Mouse (Mus musculus) brown adipose tissue, adult 24 weeks (tissue): ENCODE results near the gene Mtmr11. TPM values are rescaled to one million over a fixed set of nuclear protein-coding genes. Genes with fewer than 3 reads are reported as not detected.
"Not testable (repeated sequence)": the region's sequence is repeated elsewhere in the genome, so short reads cannot be mapped to it uniquely, and the experiment has no call there.

Source experiments
- H3K27ac ChIP-seq: fragments of 200-500 bp; replicated peaks from 2 replicates; pipeline ENCODE4 v1.5.1; 2012; ENCODE audit warnings: low read depth, mild to moderate bottlenecking, low read length
- H3K4me1 ChIP-seq: fragments of 200-500 bp; 2 replicates; pipeline ENCODE4 v1.6.1; 2012; ENCODE audit warnings: low read length, mixed read lengths; ENCODE audit not compliant: control insufficient read depth, insufficient read depth, insufficient read length
- H3K4me3 ChIP-seq: fragments of 200-500 bp; 2 replicates; pipeline ENCODE4 v1.5.1; 2012; ENCODE audit warnings: low read depth, mild to moderate bottlenecking, low read length, moderate library complexity; ENCODE audit not compliant: insufficient read depth
- polyA plus RNA-seq: library from polyadenylated mRNA; stranded (reverse); fragments of >200 nt; gene quantifications from 2 replicates; pipeline ENCODE4 v1.2.4, GENCODE M21; 2012; ENCODE audit not compliant: missing spikeins, insufficient read depth, insufficient read length

Mtmr11 gene
- polyA plus RNA-seq, 1 experiment, result 2.9 TPM

DNA sequence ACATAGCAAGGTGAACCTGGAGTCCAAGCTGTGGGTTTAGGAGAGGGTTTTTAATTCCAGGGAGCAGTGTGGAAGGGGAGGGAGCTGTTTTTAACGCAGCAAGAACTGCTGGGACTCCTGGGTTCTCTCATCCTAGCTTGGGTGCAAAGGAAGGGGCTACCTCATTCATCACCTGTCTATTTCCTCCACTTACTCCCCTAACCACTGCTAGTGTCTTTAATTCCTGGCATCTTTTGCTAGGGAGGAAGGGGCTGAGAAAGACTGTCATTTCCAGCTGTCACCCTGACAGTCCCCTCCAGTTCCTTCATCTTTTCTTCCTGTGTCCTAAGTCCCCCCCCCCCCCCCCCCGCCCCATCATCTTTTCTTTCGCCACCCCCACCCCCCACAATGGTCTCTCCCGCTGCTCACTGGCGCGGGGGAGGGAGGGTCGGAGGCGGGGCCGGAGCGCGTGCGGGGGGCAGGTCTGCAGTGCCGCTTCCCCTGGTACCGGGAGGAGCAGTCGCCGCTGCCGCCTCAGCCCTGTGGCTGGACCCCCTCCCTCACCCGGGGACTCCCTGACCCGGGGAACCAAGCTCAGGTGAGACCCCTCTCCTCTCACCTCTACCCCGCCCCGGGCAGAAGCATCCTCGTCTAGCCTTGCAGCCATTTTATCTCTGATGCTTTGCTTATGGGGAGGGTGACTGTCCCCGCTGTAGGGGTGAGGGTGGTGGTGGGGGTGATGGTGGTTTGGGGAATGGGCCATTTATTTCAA, 19.1 kb downstream of the Mtmr11 start, which contains the start of gene Sv2a:
Sv2a (plus strand) TSS at position 425 of the 751 bp plus-strand sequence.
- Histone ChIP-seq H3K4me3 (peak within 1 kb of the TSS; percentile 31; the same call in 1 of the 2 replicates), H3K4me1 (no peaks in the 10 kb centered on the region), H3K27ac (no peak within 1 kb of the TSS)

DNA sequence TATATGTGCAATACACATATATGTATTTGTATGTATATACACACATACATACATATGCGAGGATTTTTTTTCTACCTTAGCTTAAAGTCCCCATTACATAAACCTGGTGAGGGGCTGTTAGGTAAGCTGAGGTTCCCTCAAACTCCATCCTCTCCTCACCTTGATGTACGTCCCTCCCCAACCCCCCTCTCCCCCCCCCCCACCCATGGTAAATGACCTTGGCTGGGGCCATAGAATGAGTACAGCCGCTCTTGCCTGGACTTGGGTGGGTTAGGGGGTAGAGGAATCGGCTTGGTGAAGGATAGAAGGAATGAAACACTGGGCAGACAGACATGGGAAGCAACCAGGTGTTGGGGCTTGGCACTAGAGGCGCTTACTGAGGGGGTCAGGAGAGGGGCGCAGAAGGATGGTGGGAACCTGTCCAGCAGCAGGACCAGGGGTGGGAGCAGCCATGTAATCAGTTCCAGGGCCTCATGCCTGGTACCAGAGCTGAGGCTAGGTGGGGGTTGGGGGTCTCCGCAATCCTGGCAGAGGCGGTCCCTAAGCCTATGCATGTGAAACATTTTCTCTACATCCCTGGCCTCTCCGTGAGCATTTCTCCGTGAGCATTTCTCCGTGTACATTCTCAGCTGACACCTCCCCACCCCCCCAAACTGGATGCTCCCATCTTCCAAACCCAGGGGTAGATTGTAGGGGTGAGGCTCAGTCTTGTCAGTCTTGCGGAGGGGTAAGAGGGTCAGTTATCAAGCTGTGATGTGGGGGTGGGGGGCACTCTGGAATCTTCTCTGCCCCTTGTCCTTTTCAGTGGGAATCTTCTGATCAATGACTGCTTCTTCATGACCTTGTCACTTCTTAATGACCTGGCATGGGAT, 19.9 kb downstream of the Mtmr11 start:
- no peak overlapping the region for H3K4me3 ChIP-seq
- no peak overlapping the region for H3K27ac ChIP-seq
- no peaks in the 10 kb centered on the region for H3K4me1 ChIP-seq

DNA sequence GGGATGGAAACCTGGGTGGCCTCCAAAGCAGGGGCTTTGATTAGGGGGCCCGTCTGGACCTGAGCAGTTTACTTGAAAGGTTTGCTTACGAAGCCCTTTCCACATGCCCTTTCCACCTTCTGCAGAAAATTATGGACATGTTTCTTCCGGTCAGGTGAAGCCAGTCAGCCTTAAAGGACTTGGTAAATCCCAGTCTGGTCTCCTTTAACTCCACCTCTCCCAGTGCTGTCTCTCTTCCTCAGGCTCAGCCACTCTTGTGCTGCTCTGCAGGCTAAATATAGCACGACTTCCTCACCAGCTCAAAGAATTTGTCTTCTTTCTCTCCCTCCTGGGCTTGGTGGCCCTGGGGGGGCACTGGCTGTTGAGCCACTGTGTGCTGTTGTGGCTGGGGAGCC, 20.6 kb downstream of the Mtmr11 start:
- Histone ChIP-seq H3K27ac (no peak overlapping the region), H3K4me3 (no peak overlapping the region), H3K4me1 (no peaks in the 10 kb centered on the region)

DNA sequence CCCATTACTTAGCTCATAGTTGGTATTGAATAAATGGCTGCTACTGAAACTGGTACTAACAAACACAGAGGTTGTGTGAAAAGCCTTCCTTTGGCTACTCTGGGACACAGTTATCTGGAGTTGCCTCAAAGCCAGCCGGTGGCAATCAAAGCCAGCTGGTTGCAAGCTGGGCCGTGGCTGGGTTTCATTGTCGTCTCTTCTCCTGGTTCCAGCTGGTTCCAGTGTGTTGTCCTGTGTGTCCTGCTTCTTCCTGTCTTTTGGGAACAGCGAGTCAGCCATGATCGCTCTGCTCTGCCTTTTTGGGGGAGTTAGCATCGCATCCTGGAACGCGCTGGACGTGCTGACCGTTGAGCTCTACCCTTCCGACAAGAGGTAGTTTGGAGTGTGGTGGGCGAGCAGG, 31.2 kb downstream of the Mtmr11 start:
- Histone ChIP-seq H3K4me1 (no peaks in the 10 kb centered on the region), H3K4me3 (no peak overlapping the region)

DNA sequence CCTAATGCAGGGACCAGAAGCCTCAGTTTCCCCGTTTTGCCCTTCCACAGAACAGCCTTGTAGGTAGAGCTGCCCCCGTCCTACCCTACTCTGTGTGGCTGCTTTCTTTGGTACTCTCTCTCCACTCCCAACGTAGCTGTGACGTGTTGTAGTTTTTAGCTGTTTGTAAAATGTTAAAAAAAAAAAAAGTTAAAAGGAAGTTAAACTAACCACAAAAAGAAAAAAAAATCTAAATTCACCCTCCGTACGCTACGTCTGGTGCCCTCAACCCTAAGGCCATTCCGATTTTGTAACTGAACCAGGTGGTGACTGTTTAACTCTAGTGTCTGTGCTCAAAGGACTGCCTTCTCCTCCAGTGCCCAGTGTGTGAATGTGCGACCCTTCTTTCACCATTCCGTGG, 33.2 kb downstream of the Mtmr11 start:
- no peak overlapping the region for H3K27ac ChIP-seq
- H3K4me3 ChIP-seq, result no peak overlapping the region
- H3K4me1 ChIP-seq, result no peaks in the 10 kb centered on the region

More for the DNA sequence above, 31.2 kb downstream of the Mtmr11 start:
- H3K27ac ChIP-seq, result no peak overlapping the region

DNA sequence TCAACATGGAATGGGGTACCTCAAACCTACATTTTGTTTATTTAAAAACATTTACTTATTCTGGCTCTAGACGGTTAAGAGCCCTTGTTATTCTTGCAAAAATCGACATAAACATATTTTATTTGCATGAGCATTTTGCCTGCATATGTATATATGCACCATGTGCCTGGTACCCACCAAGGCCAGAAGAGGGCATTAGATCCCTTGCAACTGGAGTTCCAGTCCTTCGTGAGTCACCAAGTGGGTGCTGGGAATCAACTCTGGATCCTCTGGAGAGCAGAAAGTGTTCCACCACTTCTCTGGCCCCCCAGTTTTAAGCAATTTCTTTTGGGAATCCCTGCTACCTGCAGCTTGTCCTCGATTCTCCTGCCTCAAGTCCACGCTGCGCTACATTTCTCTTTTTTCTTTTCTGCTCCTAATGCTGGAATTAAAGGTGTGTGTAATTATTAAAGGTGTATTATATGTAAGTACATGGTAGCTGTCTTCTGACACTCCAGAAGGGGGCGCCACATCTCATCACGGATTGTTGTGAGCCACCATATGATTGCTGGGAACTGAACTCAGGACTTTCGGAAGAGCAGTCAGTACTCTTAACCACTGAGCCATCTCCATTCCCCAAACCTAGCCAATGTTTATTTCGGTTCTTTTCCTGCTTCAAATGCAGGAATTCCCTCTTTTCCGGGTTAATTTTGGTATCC, 34.0 kb downstream of the Mtmr11 start:
- Histone ChIP-seq H3K27ac (no peak overlapping the region), H3K4me3 (no peak overlapping the region), H3K4me1 (no peaks in the 10 kb centered on the region)

DNA sequence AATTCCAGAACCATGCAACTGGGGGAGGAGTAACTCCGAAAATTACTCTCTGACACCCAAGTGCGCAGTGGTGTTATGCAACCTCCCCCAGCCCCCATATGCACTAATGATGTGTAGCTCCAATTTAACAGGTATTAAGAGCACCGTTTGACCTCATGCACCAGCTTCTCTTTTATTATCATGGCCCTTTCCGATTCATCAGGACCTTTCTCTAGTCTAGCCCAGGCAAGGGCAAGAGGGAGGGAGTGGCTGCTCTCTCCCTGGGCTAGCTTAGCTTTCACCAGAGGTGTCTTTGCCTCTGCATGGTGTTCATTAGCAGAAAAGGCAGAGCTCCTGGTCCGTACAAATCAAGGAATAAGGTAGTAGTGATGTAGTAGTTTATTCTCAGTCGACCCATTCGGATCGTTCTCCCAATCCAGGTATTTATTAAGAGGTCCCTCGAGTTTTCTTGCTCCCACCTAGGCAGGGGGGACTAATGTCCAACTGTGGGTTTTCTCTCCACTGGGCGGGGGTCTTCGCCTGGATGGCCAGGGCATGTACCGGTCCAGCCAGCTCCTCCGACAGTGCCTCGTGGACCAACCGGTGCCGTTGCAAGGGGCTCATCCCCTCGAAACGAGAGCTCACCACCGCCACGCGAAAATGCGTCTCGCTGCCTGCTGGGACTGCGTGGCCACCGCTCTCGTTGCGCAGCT, 34.8 kb downstream of the Mtmr11 start:
- Histone ChIP-seq H3K27ac (peak overlapping the region; percentile 87; the same call in 1 of the 2 replicates), H3K4me3 (peak overlapping the region; percentile 91), H3K4me1 (no peaks in the 10 kb centered on the region)

DNA sequence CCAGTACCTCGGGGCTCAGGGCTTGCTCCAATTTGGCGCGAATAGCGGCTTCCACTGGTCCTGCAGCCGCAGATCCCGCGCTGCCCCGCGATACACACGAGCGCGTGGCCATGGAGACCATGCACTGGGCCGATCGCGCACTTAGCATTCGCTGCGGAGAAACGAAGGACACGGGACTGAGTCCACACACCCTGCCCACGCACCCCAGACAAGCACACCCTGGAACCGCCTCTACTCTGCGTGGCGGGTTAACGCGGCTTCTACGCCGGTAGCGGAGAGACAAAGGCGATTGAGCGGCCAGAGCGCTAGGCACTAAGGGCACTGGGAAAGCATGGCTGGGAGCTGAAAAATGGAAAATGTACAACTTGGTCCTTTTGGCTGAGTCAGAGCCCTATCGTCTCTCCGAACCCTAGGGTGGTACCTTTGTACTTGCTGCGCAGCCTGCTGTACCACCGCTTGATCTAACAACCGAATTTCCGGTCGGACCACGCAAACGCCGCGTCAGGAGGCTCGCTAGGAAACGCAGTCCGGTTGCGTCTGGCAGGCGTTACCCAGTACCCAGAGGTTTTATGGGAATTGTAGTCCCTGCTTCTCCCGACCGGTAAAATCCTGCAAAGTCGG, 35.4 kb downstream of the Mtmr11 start:
- Histone ChIP-seq H3K4me1 (no peaks in the 10 kb centered on the region), H3K27ac (peak overlapping the region; percentile 87), H3K4me3 (peak overlapping the region; percentile 91)

DNA sequence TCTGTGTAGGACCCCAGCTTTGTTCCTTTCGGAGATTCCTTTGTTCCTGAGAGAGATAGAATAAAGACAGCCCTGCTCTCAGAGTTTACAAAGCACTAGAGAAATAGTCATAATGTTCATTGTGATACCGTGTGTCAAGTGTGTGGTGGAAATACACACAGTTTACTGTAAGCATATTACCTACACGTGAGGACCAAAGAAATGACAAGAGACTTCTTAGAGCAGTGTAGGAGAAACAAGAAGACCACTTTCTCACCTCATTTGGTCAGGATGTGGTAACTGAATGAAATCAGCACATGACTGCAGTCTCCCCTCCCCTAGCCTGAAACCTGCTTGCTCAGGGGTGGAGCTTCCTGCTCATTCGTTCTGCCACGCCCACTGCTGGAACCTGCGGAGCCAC, 36.4 kb downstream of the Mtmr11 start:
- no peak overlapping the region for H3K27ac ChIP-seq
- no peaks in the 10 kb centered on the region for H3K4me1 ChIP-seq

DNA sequence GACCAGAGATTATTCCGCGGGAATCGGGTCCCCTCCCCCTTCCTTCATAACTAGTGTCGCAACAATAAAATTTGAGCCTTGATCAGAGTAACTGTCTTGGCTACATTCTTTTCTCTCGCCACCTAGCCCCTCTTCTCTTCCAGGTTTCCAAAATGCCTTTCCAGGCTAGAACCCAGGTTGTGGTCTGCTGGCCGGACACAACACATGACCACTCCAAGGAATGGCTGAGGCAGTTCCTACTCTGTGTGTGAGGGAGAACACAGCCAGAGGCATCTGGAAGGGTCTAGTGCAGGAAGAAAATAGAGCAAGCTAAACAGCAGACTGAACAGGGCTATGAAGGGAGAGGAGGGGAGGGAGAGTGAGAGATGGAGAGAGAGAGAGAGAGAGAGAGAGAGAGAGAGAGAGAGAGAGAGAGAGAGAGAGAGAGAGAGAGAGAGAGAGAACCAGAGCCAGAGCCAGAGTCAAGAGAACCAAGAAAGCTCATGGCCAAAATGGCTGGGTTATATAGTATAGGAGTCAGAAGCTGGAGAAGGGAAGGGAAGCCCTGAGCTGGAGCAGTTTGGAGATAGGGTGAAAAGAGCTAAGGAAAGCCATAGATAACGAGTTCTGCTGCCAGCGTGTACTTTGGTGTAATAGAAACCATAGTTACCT, 36.9 kb downstream of the Mtmr11 start:
- H3K27ac ChIP-seq, H3K4me1 ChIP-seq, H3K4me3 ChIP-seq: not testable (repeated sequence)

More for the DNA sequence above, 36.4 kb downstream of the Mtmr11 start:
- peak overlapping the region; percentile 3; the same call in 1 of the 2 replicates for H3K4me3 ChIP-seq

DNA sequence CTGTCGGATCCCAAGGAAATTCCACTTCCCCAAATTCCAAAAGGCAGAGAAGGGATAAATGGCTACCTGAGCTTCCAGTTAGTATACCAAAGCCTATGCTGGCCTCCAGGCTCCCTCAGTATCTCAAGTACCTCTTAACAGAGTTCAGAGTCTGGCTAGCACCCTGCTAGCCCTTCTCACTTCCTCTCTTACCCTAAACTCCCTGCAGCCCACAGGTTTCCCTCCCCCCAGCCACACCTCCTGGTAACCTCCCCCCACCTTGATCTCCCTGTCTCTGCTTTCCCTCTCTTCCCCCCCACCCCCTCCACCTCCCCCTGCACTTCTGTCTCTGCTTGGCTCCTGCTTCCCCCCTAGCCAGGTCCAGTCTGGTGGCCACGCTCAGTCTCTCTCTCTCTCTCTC, 37.9 kb downstream of the Mtmr11 start:
- Histone ChIP-seq H3K27ac (no peak overlapping the region), H3K4me3 (no peak overlapping the region), H3K4me1 (no peaks in the 10 kb centered on the region)

DNA sequence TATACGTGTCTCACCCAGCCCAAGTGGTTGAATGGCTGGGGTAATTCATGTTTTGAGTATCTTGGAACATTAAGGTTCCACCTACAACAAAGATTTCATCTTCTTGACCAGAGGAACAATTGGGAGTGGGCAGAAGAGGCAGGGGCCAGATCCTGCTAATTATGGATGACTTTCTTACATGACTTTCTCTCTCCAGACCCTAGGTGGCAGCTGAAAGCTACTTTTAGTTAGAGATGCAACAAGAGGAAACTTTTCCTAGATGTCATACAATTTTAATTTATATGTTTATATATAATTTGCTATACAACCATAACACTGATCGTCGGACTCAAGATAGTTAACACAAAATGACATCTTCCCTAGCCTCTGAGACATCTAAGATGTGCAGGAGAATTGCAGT, 46.0 kb downstream of the Mtmr11 start:
- Histone ChIP-seq H3K4me3 (no peak overlapping the region), H3K27ac (no peak overlapping the region), H3K4me1 (no peaks in the 10 kb centered on the region)

DNA sequence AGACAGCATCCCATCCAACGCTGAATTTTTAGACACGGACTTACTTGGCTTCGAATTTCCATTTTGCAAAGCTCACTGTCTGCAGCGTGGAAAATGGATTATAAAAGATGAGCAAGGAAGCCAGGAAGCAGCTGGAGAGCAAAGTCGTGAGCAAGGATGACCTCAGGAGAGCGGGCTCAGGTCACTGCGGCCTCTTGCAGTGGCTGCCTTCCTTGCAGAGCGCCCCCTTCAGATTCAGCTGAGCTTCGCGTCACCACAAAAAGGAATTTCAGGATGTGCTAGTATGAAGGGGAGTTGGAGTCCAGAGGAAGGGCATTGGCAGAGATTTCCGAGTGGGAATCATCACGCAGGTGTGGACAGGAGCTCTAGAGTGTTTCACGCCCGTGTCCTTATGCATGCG, 47.4 kb downstream of the Mtmr11 start:
- no peaks in the 10 kb centered on the region for H3K4me1 ChIP-seq
- no peak overlapping the region for H3K4me3 ChIP-seq
- H3K27ac ChIP-seq, result no peak overlapping the region

DNA sequence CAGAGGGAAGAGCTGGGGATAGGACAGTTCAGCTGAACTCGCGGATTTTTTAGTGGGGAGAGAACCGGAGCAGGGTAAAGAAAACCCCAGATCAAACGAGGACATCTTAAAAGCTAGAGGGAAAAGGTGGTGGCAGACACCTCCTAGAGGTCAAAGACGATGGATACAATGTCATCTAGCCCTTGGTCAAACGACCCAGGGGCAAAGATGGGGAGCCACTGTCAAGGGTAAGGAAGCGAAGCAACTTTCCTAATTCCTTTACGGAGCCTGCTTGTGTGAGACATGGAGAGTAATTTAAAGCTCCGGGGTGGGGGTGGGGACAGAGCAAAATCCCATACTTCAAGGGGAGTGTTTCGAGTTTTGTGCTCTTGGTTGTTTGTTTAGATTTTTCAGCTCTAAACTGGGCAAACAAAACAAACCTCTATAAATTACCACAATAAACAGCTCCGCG, 57.4 kb downstream of the Mtmr11 start:
- H3K4me3 ChIP-seq, result peak overlapping the region; percentile 85

More for the DNA sequence above, 57.4 kb downstream of the Mtmr11 start:
- peaks cover 6% of the 10 kb centered on the region for H3K4me1 ChIP-seq
- peak overlapping the region; percentile 89 for H3K27ac ChIP-seq
